Mouse (Mus musculus): ENCODE data around the gene Rec8. TPM values are rescaled to one million over a fixed set of nuclear protein-coding genes. Genes with fewer than 3 reads are reported as not detected.

Gene Rec8
- polyA plus RNA-seq, 1 experiment from 2014 or later: 6.9 TPM

- peak within 1 kb of the TSS; percentile 93 for H3K4me3 ChIP-seq
- H3K9ac ChIP-seq: peak within 1 kb of the TSS; percentile 86
- H3K36me3 ChIP-seq: peaks cover 31% of the 10 kb centered on the region
- H3K4me2 ChIP-seq: peak within 1 kb of the TSS; percentile 78
- H3K4me1 ChIP-seq (replicated peaks): peaks cover 21% of the 10 kb centered on the region
- H3K27ac ChIP-seq: peak within 1 kb of the TSS; percentile 93
- under 1% methylated on average over 89 of the region's 89 CpGs for WGBS
- peak; percentile 89 for ATAC-seq (replicated peaks; ENCODE audit: insufficient number of reproducible peaks, insufficient read depth, low FRiP score, low read depth)
- no peaks in the 10 kb centered on the region for H3K27me3 ChIP-seq
- H3K9me3 ChIP-seq (replicated peaks): no peaks in the 10 kb centered on the region
Measured at GRCm38 (mm10) chr14:55643060-55643907, 25.4 kb downstream of the Rec8 start, which contains the start of gene Tm9sf1. Gene Tm9sf1, minus strand, starts transcription at chr14:55643806.

- Histone ChIP-seq H3K9me3 (replicated peaks) (no peaks in the 10 kb centered on the region), H3K4me2 (peak overlapping the region; percentile 78), H3K27ac (peak overlapping the region; percentile 93), H3K4me1 (replicated peaks) (peaks cover 21% of the 10 kb centered on the region), H3K27me3 (no peaks in the 10 kb centered on the region), H3K4me3 (peak overlapping the region; percentile 93), H3K36me3 (peaks cover 20% of the 10 kb centered on the region), H3K9ac (peak overlapping the region; percentile 86)
- no peak for ATAC-seq (replicated peaks; ENCODE audit: insufficient number of reproducible peaks, insufficient read depth, low FRiP score, low read depth)
- WGBS: 22% methylated on average over 17 of the region's 17 CpGs
Measured at GRCm38 (mm10) chr14:55644261-55644888, 26.5 kb downstream of the Rec8 start.

DNA sequence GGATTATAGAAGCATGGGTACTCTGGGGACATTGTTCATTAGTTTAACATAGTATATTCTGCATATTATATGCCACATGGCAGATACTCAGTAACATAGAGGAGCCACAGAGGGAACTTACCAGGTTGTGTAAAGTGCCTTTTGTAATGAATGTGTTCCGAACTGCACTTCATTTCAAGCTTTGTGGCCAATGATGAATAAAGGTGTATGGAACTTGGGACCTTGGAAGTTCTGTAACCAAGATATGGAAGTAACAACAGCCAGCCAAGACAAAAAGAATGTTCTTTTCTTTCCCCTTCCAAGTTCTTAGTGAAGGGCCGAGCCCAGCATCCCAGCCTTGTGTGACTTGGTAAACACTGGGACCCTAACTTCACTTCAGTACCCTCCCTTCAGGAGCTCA is 32.0 kb downstream of the Rec8 start, which contains the start of gene Tssk4:
Tssk4 (plus strand) TSS at position 301 of the 400 bp plus-strand sequence.
- no peak within 1 kb of the TSS for H3K4me3 ChIP-seq
- H3K27ac ChIP-seq: no peak within 1 kb of the TSS
- H3K4me2 ChIP-seq: no peak within 1 kb of the TSS
- WGBS: 91% methylated on average over 2 of the region's 2 CpGs
- no peak within 1 kb of the TSS for H3K9ac ChIP-seq
- no peaks in the 10 kb centered on the region for H3K9me3 ChIP-seq (replicated peaks)
- ATAC-seq (replicated peaks; ENCODE audit: insufficient number of reproducible peaks, insufficient read depth, low FRiP score, low read depth): no peak
- H3K4me1 ChIP-seq (replicated peaks): peaks cover 6% of the 10 kb centered on the region
- no peaks in the 10 kb centered on the region for H3K36me3 ChIP-seq
- H3K27me3 ChIP-seq: no peaks in the 10 kb centered on the region

- Histone ChIP-seq H3K27ac (no peak overlapping the region), H3K9me3 (replicated peaks) (no peaks in the 10 kb centered on the region), H3K4me1 (replicated peaks) (no peaks in the 10 kb centered on the region), H3K27me3 (no peaks in the 10 kb centered on the region), H3K9ac (no peak overlapping the region), H3K4me3 (no peak overlapping the region), H3K4me2 (no peak overlapping the region), H3K36me3 (no peaks in the 10 kb centered on the region)
- no peak for ATAC-seq (replicated peaks; ENCODE audit: insufficient number of reproducible peaks, insufficient read depth, low FRiP score, low read depth)
- whole genome bisulfite sequencing: 73% methylated on average over 7 of the region's 7 CpGs
Measured at GRCm38 (mm10) chr14:55651528-55651927, 33.7 kb downstream of the Rec8 start.

- no peaks in the 10 kb centered on the region for H3K9me3 ChIP-seq (replicated peaks)
- ATAC-seq (replicated peaks; ENCODE audit: insufficient number of reproducible peaks, insufficient read depth, low FRiP score, low read depth): 0 out of 2 replicates have a peak, but pooled peaks have one; percentile 64
- peaks cover 28% of the 10 kb centered on the region for H3K4me1 ChIP-seq (replicated peaks)
- no peak overlapping the region for H3K9ac ChIP-seq
- H3K36me3 ChIP-seq: peaks cover 17% of the 10 kb centered on the region
- H3K27ac ChIP-seq: peak overlapping the region; percentile 83
- no peak overlapping the region for H3K4me3 ChIP-seq
- peak overlapping the region; percentile 19 for H3K4me2 ChIP-seq
- H3K27me3 ChIP-seq: no peaks in the 10 kb centered on the region
- WGBS: 53% methylated on average over 3 of the region's 3 CpGs
Measured at GRCm38 (mm10) chr14:55656935-55657334, 39.1 kb downstream of the Rec8 start.

- Histone ChIP-seq H3K4me1 (replicated peaks) (peaks cover 28% of the 10 kb centered on the region), H3K4me2 (no peak overlapping the region), H3K4me3 (no peak overlapping the region), H3K9ac (no peak overlapping the region), H3K9me3 (replicated peaks) (no peaks in the 10 kb centered on the region), H3K27ac (peak overlapping the region; percentile 83), H3K27me3 (no peaks in the 10 kb centered on the region), H3K36me3 (peaks cover 22% of the 10 kb centered on the region)
- WGBS: 83% methylated on average over 5 of the region's 5 CpGs
- ATAC-seq (replicated peaks; ENCODE audit: insufficient number of reproducible peaks, insufficient read depth, low FRiP score, low read depth): no peak
Measured at GRCm38 (mm10) chr14:55658011-55658410, 40.2 kb downstream of the Rec8 start.

GRCm38 (mm10) chr14:55659960-55660573 is 42.2 kb downstream of the Rec8 start, which contains the start of gene Mdp1:
Gene Mdp1, minus strand, starts transcription at chr14:55660508.
- no peaks in the 10 kb centered on the region for H3K27me3 ChIP-seq
- peak within 1 kb of the TSS; percentile 58 for H3K4me2 ChIP-seq
- H3K9me3 ChIP-seq (replicated peaks): no peaks in the 10 kb centered on the region
- peak within 1 kb of the TSS; percentile 65 for H3K9ac ChIP-seq
- H3K36me3 ChIP-seq: peaks cover 31% of the 10 kb centered on the region
- ATAC-seq (replicated peaks; ENCODE audit: insufficient number of reproducible peaks, insufficient read depth, low FRiP score, low read depth): peak; percentile 89
- H3K27ac ChIP-seq: peak within 1 kb of the TSS; percentile 77
- peaks cover 28% of the 10 kb centered on the region for H3K4me1 ChIP-seq (replicated peaks)
- peak within 1 kb of the TSS; percentile 73 for H3K4me3 ChIP-seq
- WGBS: under 1% methylated on average over 39 of the region's 39 CpGs

DNA sequence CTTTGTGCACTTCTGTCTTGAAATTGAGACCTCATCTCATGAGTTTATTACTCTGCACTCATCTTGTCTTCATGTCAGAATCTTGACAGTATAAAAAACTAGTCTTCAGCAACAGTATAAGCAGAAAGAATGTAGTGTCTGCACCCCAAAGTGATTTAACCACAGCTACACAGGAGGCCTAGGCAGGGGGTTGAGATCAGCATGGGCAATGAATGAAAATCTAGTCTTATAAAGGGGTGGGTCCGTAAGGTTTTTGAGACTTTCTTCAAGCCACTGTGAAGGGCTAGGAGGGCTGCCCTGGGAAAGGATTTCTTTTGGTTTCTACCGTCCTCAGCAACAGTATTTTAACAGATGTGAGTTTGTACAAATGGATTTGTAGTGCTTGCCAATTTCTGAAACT is 42.8 kb downstream of the Rec8 start:
- WGBS: 49% methylated on average over 2 of the region's 2 CpGs
- Histone ChIP-seq H3K4me2 (peak overlapping the region; percentile 58; the same call in 1 of the 2 replicates), H3K4me1 (replicated peaks) (peaks cover 28% of the 10 kb centered on the region), H3K36me3 (peaks cover 32% of the 10 kb centered on the region), H3K9ac (no peak overlapping the region), H3K27me3 (no peaks in the 10 kb centered on the region), H3K4me3 (peak overlapping the region; percentile 73), H3K27ac (peak overlapping the region; percentile 77), H3K9me3 (replicated peaks) (no peaks in the 10 kb centered on the region)
- ATAC-seq (replicated peaks; ENCODE audit: insufficient number of reproducible peaks, insufficient read depth, low FRiP score, low read depth): no peak

DNA sequence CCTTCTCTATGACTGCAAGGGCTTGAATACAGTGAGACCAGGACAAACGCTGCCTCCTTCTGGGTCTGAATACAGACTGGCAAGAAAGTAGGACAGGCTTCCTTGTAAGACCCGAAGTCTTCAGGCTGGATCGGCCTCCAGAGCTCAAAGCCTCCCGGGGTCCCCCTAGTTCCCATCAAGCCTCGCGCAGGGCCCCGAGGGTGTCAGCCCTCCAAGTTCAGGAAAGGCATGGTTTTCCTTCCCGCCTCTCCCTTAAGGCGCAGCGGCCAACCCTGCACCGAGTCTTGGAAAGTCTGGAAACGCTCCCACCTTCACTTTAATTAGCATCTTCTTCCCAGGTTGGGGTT is 53.6 kb downstream of the Rec8 start:
- H3K4me1 ChIP-seq (replicated peaks): peaks cover 18% of the 10 kb centered on the region
- peak overlapping the region; percentile 83 for H3K27ac ChIP-seq
- H3K9ac ChIP-seq: peak overlapping the region; percentile 71
- H3K36me3 ChIP-seq: peaks cover 20% of the 10 kb centered on the region
- under 1% methylated on average over 12 of the region's 12 CpGs for whole genome bisulfite sequencing
- peak overlapping the region; percentile 77 for H3K4me2 ChIP-seq
- peak overlapping the region; percentile 74 for H3K4me3 ChIP-seq
- H3K9me3 ChIP-seq (replicated peaks): no peaks in the 10 kb centered on the region
- H3K27me3 ChIP-seq: no peaks in the 10 kb centered on the region
- peak; percentile 41 for ATAC-seq (replicated peaks; ENCODE audit: insufficient number of reproducible peaks, insufficient read depth, low FRiP score, low read depth)

DNA sequence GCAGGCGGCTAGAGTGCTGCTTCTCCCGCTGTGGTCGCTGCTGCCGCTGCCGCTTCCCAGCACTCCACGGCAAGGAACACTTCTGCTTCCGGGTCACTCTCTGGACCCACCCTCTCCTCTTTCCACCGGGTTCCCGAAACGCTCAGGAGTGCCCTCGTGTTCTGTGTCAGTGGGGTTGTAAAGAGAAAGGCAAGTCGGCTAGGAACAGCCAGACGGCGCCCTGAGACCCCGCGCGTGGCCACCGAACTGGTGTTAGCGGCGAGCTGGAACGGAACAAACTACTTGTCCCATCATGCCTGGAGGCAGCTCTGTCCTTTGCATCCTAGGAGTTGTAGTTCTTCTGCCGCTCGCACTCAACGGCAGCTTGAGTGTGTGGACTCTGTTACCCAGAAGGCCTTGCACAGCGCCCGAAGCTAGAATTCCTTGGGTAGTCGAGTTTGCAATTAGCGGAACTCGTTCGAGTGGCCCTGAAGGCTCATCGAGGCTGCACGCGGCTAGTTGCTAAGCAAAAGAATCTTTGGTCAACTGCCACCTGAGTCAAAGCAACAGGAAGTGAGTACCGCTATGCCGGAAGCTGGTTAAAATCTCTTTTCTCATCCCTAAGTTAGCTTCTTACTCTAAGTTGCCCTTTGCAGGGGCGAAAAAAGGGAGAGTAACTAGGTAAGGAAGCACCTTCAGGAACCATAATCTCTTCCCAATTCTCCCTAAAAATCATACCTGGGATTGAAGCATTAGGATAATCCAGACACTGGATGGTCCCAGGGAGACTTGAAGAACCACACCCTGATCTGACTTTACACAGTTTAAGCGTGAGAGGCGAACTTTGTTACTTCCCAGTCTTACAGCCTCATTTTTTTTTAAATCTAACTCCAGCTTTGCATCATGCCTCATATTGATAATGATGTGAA is 54.2 kb downstream of the Rec8 start, which contains the start of the genes Gmpr2 and Nedd8:
Gmpr2 (plus strand) TSS at position 109 of the 908 bp plus-strand sequence.
Nedd8 (minus strand) TSS at position 292 of the 908 bp plus-strand sequence.
- H3K4me3 ChIP-seq: peak within 1 kb of the TSS; percentile 74
- H3K4me1 ChIP-seq (replicated peaks): peaks cover 18% of the 10 kb centered on the region
- H3K27me3 ChIP-seq: no peaks in the 10 kb centered on the region
- WGBS: under 1% methylated on average over 38 of the region's 38 CpGs
- H3K4me2 ChIP-seq: peak within 1 kb of the TSS; percentile 77
- peak; percentile 96 for ATAC-seq (replicated peaks; ENCODE audit: insufficient number of reproducible peaks, insufficient read depth, low FRiP score, low read depth)
- no peaks in the 10 kb centered on the region for H3K9me3 ChIP-seq (replicated peaks)
- H3K36me3 ChIP-seq: peaks cover 22% of the 10 kb centered on the region
- peak within 1 kb of the TSS; percentile 83 for H3K27ac ChIP-seq
- H3K9ac ChIP-seq: peak within 1 kb of the TSS; percentile 71
